Mouse (Mus musculus) B cell, adult (primary cell): Measurements from ENCODE around the gene Cd80. TPM values are rescaled to one million over a fixed set of nuclear protein-coding genes. Genes with fewer than 3 reads are reported as not detected.

Experiments
- total RNA-seq: library from RNA; stranded (reverse); gene quantifications from 4 replicates; pipeline ENCODE4 v1.2.4, GENCODE M21; 2023; ENCODE audit not compliant: inconsistent age

The Cd80 gene
- 1.7 to 2.5 TPM (median 1.9 TPM) in 4 replicates for total RNA-seq

DNA sequence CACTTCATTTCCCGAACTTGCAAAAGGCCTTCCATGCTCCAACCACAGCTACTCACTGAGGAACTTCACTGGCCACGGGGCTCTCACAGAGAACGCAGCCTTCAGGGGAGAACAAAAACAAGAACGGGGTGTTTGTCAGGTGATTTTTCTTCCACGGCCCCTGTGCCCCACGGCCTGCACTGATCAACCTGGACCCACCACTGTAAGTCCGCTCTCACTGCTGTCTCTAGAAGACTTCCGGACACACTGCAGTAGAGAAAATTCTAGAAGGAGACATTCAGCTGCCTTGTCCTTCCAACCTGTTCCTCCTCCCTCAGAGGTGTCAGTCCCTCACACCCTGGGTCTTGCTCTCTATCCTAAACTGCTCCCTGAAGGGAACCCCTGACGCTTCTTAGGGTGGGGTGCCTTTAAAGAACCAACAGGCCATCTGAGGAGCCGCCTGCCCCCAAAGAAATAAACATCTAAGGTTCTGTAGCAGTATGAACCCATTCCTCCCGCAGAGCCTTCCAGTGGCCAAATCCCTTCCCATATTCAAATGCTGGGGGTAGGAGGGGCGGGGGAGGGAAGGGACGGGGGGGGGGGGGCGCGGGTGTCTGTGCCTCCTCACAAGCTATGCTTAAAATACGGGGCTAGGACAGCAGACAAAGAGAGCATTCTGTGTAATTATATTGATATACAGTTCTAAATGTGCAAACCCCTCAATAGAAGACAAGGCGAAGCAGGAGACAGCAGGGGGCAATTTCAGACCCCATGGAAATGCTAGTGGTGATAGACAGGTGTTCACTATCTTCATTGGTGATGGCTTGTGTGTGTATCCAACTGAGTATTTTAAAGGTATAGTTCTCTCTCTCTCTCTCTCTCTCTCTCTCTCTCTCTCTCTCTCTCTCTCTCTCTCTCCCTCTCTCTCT lies at the start of gene Cd80:
Cd80 (plus strand) TSS at position 51 of the 908 bp plus-strand sequence.

GRCm38 (mm10) chr16:38432498-38433425 lies 22.6 kb upstream of the Cd80 start, which contains the start of gene Pla1a:
Gene Pla1a (minus strand): TSS chr16:38433145.

DNA sequence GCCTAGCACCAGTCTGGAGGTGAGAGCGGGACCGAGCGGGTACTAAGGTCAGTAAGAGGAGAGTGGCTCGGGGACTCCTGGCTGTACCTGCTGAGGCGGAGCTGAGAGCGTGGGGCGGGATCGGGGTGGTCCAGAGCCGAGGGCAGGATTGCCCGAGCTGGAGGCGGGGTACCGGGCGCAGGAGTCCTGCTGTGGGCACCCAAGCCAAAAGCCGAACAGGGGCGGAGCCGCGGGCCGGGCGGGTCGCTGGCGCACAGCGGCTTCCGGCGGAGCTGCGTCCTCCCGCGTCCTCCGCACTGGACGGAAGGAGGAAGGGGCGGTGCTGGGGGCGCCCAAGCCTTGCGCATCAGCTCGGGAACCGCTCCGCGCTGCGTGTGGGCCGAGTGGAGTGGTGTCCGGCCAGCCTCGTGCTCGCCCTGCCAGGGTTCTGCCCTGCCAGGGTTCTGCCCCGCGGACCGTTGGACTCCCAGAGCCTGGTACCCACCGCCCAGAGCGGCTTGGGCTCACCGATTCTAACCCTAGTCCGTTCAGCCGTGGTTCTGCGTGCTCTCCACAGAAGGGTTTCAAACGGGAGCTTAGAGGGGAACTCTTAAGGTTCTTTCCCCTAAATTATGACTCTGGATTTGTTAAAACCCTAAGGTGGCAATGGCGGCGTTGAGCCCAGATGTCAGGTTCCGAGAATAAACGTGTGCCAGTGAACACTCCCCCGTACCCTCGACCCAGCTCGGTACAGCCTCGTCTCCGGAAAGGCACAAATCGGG lies 2.7 kb upstream of the Cd80 start, which contains the start of gene Adprh:
Adprh (minus strand) TSS at position 262 of the 761 bp plus-strand sequence.

GRCm38 (mm10) chr16:38522129-38523084 lies 67.0 kb downstream of the Cd80 start, which contains the start of gene Timmdc1:
Gene Timmdc1 (minus strand): TSS chr16:38522663.

Other genes with a start within 250 kb of the Cd80 start
- gene Nr1i2, start 160.7 kb upstream of the Cd80 start, total RNA-seq, result not detected in 4 replicates
- gene Maats1, start 113.4 kb upstream of the Cd80 start, total RNA-seq, result 0.21 to 0.45 TPM in 2 of 4 replicates, not detected in the others
- gene Cox17, start 108.6 kb upstream of the Cd80 start, total RNA-seq, result 63.0 to 99.1 TPM (median 91.4 TPM) in 4 replicates
- gene Gm21987, start 108.5 kb upstream of the Cd80 start, total RNA-seq, result not detected in 4 replicates
- gene Popdc2, start 93.4 kb upstream of the Cd80 start, total RNA-seq, result 0.60 to 0.69 TPM in 2 of 4 replicates, not detected in the others
- not detected in 4 replicates for gene Pla1a, start 22.4 kb upstream of the Cd80 start, total RNA-seq
- gene Adprh, start 2.9 kb upstream of the Cd80 start, total RNA-seq, result 29.7 to 32.4 TPM (median 30.3 TPM) in 4 replicates
- gene Timmdc1, start 67.1 kb downstream of the Cd80 start, total RNA-seq, result 19.3 to 21.1 TPM (median 19.9 TPM) in 4 replicates
- 24.1 to 25.6 TPM (median 24.9 TPM) in 4 replicates for gene Poglut1, start 94.7 kb downstream of the Cd80 start, total RNA-seq
- gene Tmem39a, start 103.1 kb downstream of the Cd80 start, total RNA-seq, result 50.3 to 63.0 TPM (median 55.0 TPM) in 4 replicates